Mouse (Mus musculus) hindbrain, embryonic 14.5 days (tissue): ENCODE results near the gene St6galnac3. TPM values are rescaled to one million over a fixed set of nuclear protein-coding genes. Genes with fewer than 3 reads are reported as not detected.
A peak's percentile ranks its signal among the peaks of the same experiment; 100 is the strongest.

Experiments
- ATAC-seq: fragments of 200-750 bp; cut with Nextera tagmentation; 2 replicates; pipeline ENCODE4 v1.8.0; 2017; ENCODE audit warnings: moderate number of reproducible peaks, mild to moderate bottlenecking, moderate TSS enrichment, moderate library complexity; ENCODE audit not compliant: low FRiP score
- DNase-seq: peaks from one replicate; pipeline ENCODE4 v3.0.0-alpha.2; 2015; ENCODE audit warnings: low spot score
- H3K27ac ChIP-seq: fragments of 300-500 bp; sonication (generic); 2 replicates; pipeline ENCODE4 v1.5.1; 2014; ENCODE audit warnings: mild to moderate bottlenecking, moderate library complexity
- H3K27me3 ChIP-seq: fragments of 300-500 bp; sonication (generic); 2 replicates; pipeline ENCODE4 v1.6.1; 2014; ENCODE audit warnings: mild to moderate bottlenecking, low read length, mixed read lengths; ENCODE audit not compliant: control insufficient read depth, insufficient read depth
- H3K36me3 ChIP-seq: fragments of 300-500 bp; sonication (generic); replicated peaks from 2 replicates; pipeline ENCODE4 v1.6.1; 2014; ENCODE audit not compliant: control insufficient read depth, insufficient read depth
- H3K4me1 ChIP-seq: fragments of 300-500 bp; sonication (generic); replicated peaks from 2 replicates; pipeline ENCODE4 v1.6.1; 2014; ENCODE audit warnings: antibody characterized with exemption, low read length, mixed read lengths; ENCODE audit not compliant: control insufficient read depth, insufficient read depth
- H3K4me2 ChIP-seq: fragments of 300-500 bp; sonication (generic); replicated peaks from 2 replicates; pipeline ENCODE4 v1.6.1; 2014; ENCODE audit warnings: mild to moderate bottlenecking, moderate library complexity
- H3K4me3 ChIP-seq: fragments of 300-500 bp; sonication (generic); replicated peaks from 2 replicates; pipeline ENCODE4 v1.5.1; 2014; ENCODE audit warnings: mild to moderate bottlenecking, low read length
- H3K9ac ChIP-seq: fragments of 300-500 bp; sonication (generic); 2 replicates; pipeline ENCODE4 v1.6.1; 2014
- H3K9me3 ChIP-seq: fragments of 300-500 bp; sonication (generic); 2 replicates; pipeline ENCODE4 v1.6.1; 2016; ENCODE audit warnings: low read length; ENCODE audit not compliant: control insufficient read depth
- WGBS: fragments of 180-500 bp; shearing (Covaris S2); extraction: QIAGEN DNeasy Blood & Tissue Kit; methylation state at CpG from one replicate; pipeline ENCODE4 v1.1.7; 2014; 5-methylcytosine and 5-hydroxymethylcytosine counted together
- polyA plus RNA-seq: library from polyadenylated mRNA; unstranded; fragments of >200 nt; fragmentation: Nextera tagmentation; extraction: Ambion mirVana; gene quantifications from 2 replicates; pipeline ENCODE4 v1.2.1, GENCODE M21; 2014

The St6galnac3 gene
- polyA plus RNA-seq, 1 experiment from 2014 or later: 28.3 TPM

GRCm38 (mm10) chr3:153658051-153658777 is 66.8 kb downstream of the St6galnac3 start:
- H3K4me2 ChIP-seq: no peak overlapping the region
- WGBS: 78% methylated on average over 22 of the region's 22 CpGs
- peaks cover 6% of the 10 kb centered on the region for H3K4me1 ChIP-seq
- 0 out of 2 replicates have a peak, but pooled peaks cover 3% of the 10 kb centered on the region for H3K27me3 ChIP-seq
- no peak overlapping the region for H3K9ac ChIP-seq
- H3K4me3 ChIP-seq: no peak overlapping the region
- no peaks in the 10 kb centered on the region for H3K36me3 ChIP-seq
- DNase-seq: no peak
- H3K9me3 ChIP-seq: no peaks in the 10 kb centered on the region
- ATAC-seq: no peak
- H3K27ac ChIP-seq: no peak overlapping the region

GRCm38 (mm10) chr3:153655071-153655470 is 69.9 kb downstream of the St6galnac3 start:
- Histone ChIP-seq H3K27ac (no peak overlapping the region), H3K36me3 (no peaks in the 10 kb centered on the region), H3K4me2 (no peak overlapping the region), H3K27me3 (no peaks in the 10 kb centered on the region), H3K4me1 (no peaks in the 10 kb centered on the region; the same call in 1 of the 2 replicates), H3K4me3 (no peak overlapping the region), H3K9me3 (no peaks in the 10 kb centered on the region), H3K9ac (no peak overlapping the region)
- DNase-seq (peak; percentile 97), ATAC-seq (no peak)
- WGBS: 19% methylated on average over 9 of the region's 9 CpGs

- 65% methylated on average over 3 of the region's 3 CpGs for WGBS
- Histone ChIP-seq H3K9me3 (no peaks in the 10 kb centered on the region), H3K4me3 (no peak overlapping the region), H3K4me1 (no peaks in the 10 kb centered on the region; the same call in 1 of the 2 replicates), H3K27me3 (no peaks in the 10 kb centered on the region), H3K27ac (no peak overlapping the region), H3K9ac (no peak overlapping the region), H3K36me3 (no peaks in the 10 kb centered on the region), H3K4me2 (no peak overlapping the region)
- ATAC-seq (no peak), DNase-seq (no peak)
Measured at GRCm38 (mm10) chr3:153652850-153653249, 72.1 kb downstream of the St6galnac3 start.

- H3K4me2 ChIP-seq: no peak overlapping the region
- no peak for DNase-seq
- H3K9me3 ChIP-seq: no peaks in the 10 kb centered on the region
- no peaks in the 10 kb centered on the region for H3K27me3 ChIP-seq
- no peak overlapping the region for H3K9ac ChIP-seq
- H3K27ac ChIP-seq: peak overlapping the region; percentile 49; the same call in 1 of the 2 replicates
- WGBS: 62% methylated on average over 8 of the region's 8 CpGs
- no peak overlapping the region for H3K4me3 ChIP-seq
- no peaks in the 10 kb centered on the region for H3K36me3 ChIP-seq
- no peak for ATAC-seq
- peaks cover 11% of the 10 kb centered on the region for H3K4me1 ChIP-seq
Measured at GRCm38 (mm10) chr3:153648713-153649112, 76.3 kb downstream of the St6galnac3 start.

- no peak overlapping the region for H3K4me2 ChIP-seq
- DNase-seq: no peak
- peaks cover 27% of the 10 kb centered on the region for H3K4me1 ChIP-seq
- H3K27ac ChIP-seq: no peak overlapping the region
- H3K4me3 ChIP-seq: no peak overlapping the region
- no peaks in the 10 kb centered on the region for H3K27me3 ChIP-seq
- H3K9ac ChIP-seq: no peak overlapping the region
- no peaks in the 10 kb centered on the region for H3K9me3 ChIP-seq
- ATAC-seq: no peak
- no peaks in the 10 kb centered on the region for H3K36me3 ChIP-seq
- WGBS: 69% methylated on average over 7 of the region's 7 CpGs
Measured at GRCm38 (mm10) chr3:153645803-153646202, 79.2 kb downstream of the St6galnac3 start.

GRCm38 (mm10) chr3:153643822-153644519 is 81.0 kb downstream of the St6galnac3 start:
- 49% methylated on average over 20 of the region's 20 CpGs for WGBS
- H3K9me3 ChIP-seq: no peaks in the 10 kb centered on the region
- H3K27ac ChIP-seq: peak overlapping the region; percentile 58
- peaks cover 27% of the 10 kb centered on the region for H3K4me1 ChIP-seq
- H3K36me3 ChIP-seq: no peaks in the 10 kb centered on the region
- DNase-seq (no peak), ATAC-seq (peak; percentile 49; the same call in 1 of the 2 replicates)
- H3K4me3 ChIP-seq: no peak overlapping the region
- no peak overlapping the region for H3K4me2 ChIP-seq
- no peak overlapping the region for H3K9ac ChIP-seq
- H3K27me3 ChIP-seq: no peaks in the 10 kb centered on the region

- Histone ChIP-seq H3K4me1 (peaks cover 27% of the 10 kb centered on the region), H3K36me3 (no peaks in the 10 kb centered on the region), H3K27me3 (no peaks in the 10 kb centered on the region), H3K9me3 (no peaks in the 10 kb centered on the region), H3K4me3 (no peak overlapping the region), H3K9ac (no peak overlapping the region), H3K27ac (no peak overlapping the region), H3K4me2 (no peak overlapping the region)
- ATAC-seq (no peak), DNase-seq (no peak)
- WGBS: 87% methylated on average over 14 of the region's 14 CpGs
Measured at GRCm38 (mm10) chr3:153642826-153643225, 82.1 kb downstream of the St6galnac3 start.

- H3K4me3 ChIP-seq: no peak overlapping the region
- no peaks in the 10 kb centered on the region for H3K9me3 ChIP-seq
- no peak for DNase-seq
- WGBS: 39% methylated on average over 5 of the region's 5 CpGs
- no peak overlapping the region for H3K27ac ChIP-seq
- no peak overlapping the region for H3K9ac ChIP-seq
- no peak for ATAC-seq
- no peaks in the 10 kb centered on the region for H3K27me3 ChIP-seq
- peaks cover 28% of the 10 kb centered on the region for H3K4me1 ChIP-seq
- no peak overlapping the region for H3K4me2 ChIP-seq
- no peaks in the 10 kb centered on the region for H3K36me3 ChIP-seq
Measured at GRCm38 (mm10) chr3:153641805-153642204, 83.2 kb downstream of the St6galnac3 start.

- WGBS: no CpG with 5 or more reads among the region's 1 CpGs
- no peaks in the 10 kb centered on the region for H3K9me3 ChIP-seq
- ATAC-seq (no peak), DNase-seq (no peak)
- no peak overlapping the region for H3K4me2 ChIP-seq
- H3K36me3 ChIP-seq: no peaks in the 10 kb centered on the region
- no peak overlapping the region for H3K27ac ChIP-seq
- no peak overlapping the region for H3K4me3 ChIP-seq
- H3K9ac ChIP-seq: no peak overlapping the region
- no peaks in the 10 kb centered on the region for H3K27me3 ChIP-seq
- peaks cover 14% of the 10 kb centered on the region; the same call in 1 of the 2 replicates for H3K4me1 ChIP-seq
Measured at GRCm38 (mm10) chr3:153637336-153637735, 87.6 kb downstream of the St6galnac3 start.
